Mouse (Mus musculus): ENCODE data around the gene Ddc. TPM values are rescaled to one million over a fixed set of nuclear protein-coding genes. Genes with fewer than 3 reads are reported as not detected.

Gene Ddc
- polyA plus RNA-seq, 1 experiment from 2014 or later = 18.4 TPM

DNA sequence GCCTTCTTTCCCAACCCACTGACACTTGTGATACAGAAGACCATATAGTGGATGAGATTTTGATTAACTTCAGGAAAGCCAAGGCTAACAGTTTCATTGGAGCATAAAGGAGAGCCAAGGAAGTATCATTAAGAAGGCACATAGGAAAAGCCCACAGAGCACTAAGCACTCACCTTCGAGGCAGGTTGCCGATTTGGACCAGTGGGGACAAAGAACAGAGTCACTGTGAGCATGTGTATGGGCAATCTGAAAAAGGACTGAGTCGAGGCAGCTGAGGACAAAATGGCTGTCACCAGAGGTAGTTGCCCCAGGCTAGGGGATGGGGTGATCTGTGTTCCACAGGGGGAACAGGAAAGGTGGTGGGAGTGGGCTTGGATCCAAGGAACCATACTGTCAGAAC, 552 bp upstream of the Ddc start:
- Histone ChIP-seq H3K9me3 (no peaks in the 10 kb centered on the region), H3K27ac (no peak overlapping the region), H3K36me3 (no peaks in the 10 kb centered on the region), H3K4me3 (no peak overlapping the region), H3K9ac (no peak overlapping the region), H3K27me3 (no peaks in the 10 kb centered on the region), H3K4me2 (replicated peaks) (no peak overlapping the region), H3K4me1 (no peaks in the 10 kb centered on the region)
- no peak for ATAC-seq (ENCODE audit: low FRiP score, low read depth)
- 86% methylated on average over 3 of the region's 3 CpGs for WGBS

DNA sequence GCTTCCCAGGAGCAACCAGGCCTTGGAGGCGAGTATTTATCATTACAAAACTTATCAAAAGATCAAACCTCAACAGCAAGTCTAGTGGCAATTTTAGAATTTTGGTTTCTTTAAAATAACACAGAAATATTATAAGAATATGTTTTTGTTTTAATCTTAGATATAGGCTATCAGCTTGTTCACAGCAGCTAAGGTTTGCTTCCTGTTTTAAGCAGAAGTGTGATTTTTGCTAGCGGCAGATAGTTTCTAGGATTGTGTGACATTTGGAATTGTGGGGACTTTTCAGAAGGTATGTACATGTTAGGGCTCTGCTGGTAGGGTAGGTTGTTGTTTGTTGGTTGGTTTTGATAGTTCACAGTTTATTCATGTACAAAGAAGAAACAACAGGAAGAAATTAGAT, 2.5 kb downstream of the Ddc start:
- 93% methylated on average over 2 of the region's 2 CpGs for WGBS
- no peak for ATAC-seq (ENCODE audit: low FRiP score, low read depth)

DNA sequence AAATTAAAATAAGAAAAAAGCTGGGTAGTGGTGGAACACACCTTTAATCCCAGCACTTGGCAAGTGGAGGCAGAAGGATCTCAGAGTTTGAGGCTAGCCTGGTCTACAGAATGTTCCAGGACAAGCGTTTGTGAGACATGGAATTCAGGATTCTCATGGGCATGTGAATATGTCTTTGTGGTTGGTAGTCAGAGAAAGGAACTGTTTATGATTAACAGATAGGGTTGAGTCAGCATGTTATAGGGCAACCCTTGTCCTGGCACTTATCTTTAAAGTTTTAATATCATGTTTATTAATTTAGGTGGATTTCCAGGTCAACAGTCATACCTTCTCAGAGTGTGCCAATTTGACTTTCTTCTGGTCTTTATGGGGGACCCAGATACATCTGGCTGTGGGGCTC, 4.2 kb downstream of the Ddc start:
- no peaks in the 10 kb centered on the region for H3K36me3 ChIP-seq
- H3K9me3 ChIP-seq = no peaks in the 10 kb centered on the region
- no peaks in the 10 kb centered on the region for H3K27me3 ChIP-seq
- no peak for ATAC-seq (ENCODE audit: low FRiP score, low read depth)
- 94% methylated on average over 1 of the region's 1 CpGs for WGBS
- H3K4me2 ChIP-seq (replicated peaks) = no peak overlapping the region
- H3K4me1 ChIP-seq = peaks cover 11% of the 10 kb centered on the region; the same call in 1 of the 2 replicates
- H3K27ac ChIP-seq = no peak overlapping the region
- no peak overlapping the region for H3K4me3 ChIP-seq
- H3K9ac ChIP-seq = no peak overlapping the region

More for the DNA sequence above, 2.5 kb downstream of the Ddc start:
- Histone ChIP-seq H3K4me3 (no peak overlapping the region), H3K9me3 (no peaks in the 10 kb centered on the region), H3K4me2 (replicated peaks) (no peak overlapping the region), H3K27me3 (no peaks in the 10 kb centered on the region), H3K9ac (no peak overlapping the region), H3K27ac (no peak overlapping the region), H3K4me1 (peaks cover 8% of the 10 kb centered on the region; the same call in 1 of the 2 replicates), H3K36me3 (no peaks in the 10 kb centered on the region)

DNA sequence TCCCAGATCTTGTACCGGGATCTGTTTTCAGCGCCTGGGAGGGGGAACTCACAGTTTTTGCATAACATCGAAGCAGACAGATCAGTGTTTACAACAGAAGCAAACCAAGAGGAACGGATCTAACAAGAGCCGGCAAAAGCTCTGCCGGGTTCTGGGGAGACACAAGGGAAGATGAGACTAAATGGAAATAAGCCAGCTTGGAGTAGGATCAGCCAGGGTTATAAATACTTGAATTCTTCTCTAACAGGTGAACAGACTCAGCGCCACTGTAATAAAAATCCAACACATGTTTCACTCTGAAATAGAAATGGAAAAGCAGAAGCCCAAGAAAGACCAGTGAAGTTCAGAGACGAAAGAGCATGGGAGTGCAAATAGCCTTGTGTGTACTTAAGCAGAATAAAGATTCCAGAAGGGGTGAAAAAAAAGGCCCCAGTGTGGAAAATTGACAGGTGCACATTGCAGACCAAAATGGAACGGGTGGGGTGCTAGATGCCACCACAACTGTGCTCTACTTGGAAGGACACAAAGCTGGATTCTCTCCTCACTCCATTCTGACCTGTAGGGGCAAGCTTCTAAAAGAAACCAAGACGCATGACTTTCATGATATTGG, 4.8 kb downstream of the Ddc start:
- Histone ChIP-seq H3K9ac (no peak overlapping the region), H3K27ac (0 out of 2 replicates have a peak overlapping the region, but pooled peaks have one; percentile 4), H3K27me3 (no peaks in the 10 kb centered on the region), H3K4me3 (no peak overlapping the region), H3K4me1 (peaks cover 15% of the 10 kb centered on the region; the same call in 1 of the 2 replicates), H3K36me3 (no peaks in the 10 kb centered on the region), H3K9me3 (no peaks in the 10 kb centered on the region), H3K4me2 (replicated peaks) (no peak overlapping the region)
- 41% methylated on average over 10 of the region's 10 CpGs for WGBS
- ATAC-seq (ENCODE audit: low FRiP score, low read depth) = peak; percentile 76

DNA sequence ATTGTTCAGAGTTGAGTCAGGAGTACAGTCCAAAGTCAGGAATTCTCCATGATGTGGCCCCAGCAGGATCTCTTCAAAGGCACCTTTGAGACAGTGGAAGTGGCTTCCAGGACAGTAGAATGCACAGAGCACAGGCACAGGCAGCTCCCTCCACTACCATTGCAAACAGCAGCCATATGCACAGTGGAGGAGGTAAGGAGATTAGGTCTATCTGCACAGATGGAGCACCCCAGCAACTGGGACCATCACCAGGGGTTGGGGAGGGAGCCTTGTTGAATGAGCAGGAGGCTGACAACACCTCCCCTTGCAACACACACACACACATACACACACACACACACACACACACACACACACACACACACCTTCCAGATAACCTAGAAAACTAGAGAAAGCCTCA, 6.1 kb downstream of the Ddc start:
- Histone ChIP-seq H3K9me3 (no peaks in the 10 kb centered on the region), H3K4me1 (peaks cover 18% of the 10 kb centered on the region), H3K27me3 (no peaks in the 10 kb centered on the region), H3K9ac (no peak overlapping the region), H3K4me2 (replicated peaks) (no peak overlapping the region), H3K27ac (no peak overlapping the region), H3K36me3 (no peaks in the 10 kb centered on the region), H3K4me3 (no peak overlapping the region)
- no peak for ATAC-seq (ENCODE audit: low FRiP score, low read depth)

DNA sequence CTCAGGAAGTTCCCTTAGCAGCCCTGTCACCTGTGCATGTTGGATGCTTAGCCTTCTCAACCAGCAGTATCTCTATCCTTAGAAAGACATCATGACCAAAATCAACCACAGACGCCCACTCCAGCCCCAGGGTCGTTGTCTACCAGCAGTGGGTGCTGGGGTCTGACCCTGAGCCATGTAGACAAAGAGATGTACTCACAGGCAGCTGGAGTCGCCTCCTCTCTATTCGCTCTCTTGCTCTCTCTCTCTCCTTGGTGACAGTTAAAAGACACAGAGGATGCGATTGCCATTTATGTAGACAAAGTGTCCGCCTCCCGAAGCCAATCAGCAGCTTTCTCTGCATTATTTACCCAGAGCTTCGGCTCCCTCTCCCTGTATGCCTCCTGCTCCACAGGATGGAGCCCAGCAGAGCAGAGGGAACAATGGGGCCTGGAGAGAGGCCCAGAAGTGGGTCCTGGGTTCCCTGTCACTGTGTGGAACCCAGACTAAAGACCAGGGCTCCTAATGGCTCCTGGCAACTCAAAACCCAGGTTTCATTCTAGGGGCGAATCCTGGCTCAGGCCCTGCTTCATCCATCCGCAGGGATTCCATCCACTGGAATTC, 7.7 kb downstream of the Ddc start:
- no peak overlapping the region for H3K4me3 ChIP-seq
- H3K36me3 ChIP-seq = no peaks in the 10 kb centered on the region
- no peak overlapping the region for H3K9ac ChIP-seq
- H3K9me3 ChIP-seq = no peaks in the 10 kb centered on the region
- 79% methylated on average over 10 of the region's 10 CpGs for WGBS
- H3K27ac ChIP-seq = no peak overlapping the region
- H3K4me2 ChIP-seq (replicated peaks) = no peak overlapping the region
- H3K4me1 ChIP-seq = peaks cover 31% of the 10 kb centered on the region
- no peaks in the 10 kb centered on the region for H3K27me3 ChIP-seq
- no peak for ATAC-seq (ENCODE audit: low FRiP score, low read depth)

DNA sequence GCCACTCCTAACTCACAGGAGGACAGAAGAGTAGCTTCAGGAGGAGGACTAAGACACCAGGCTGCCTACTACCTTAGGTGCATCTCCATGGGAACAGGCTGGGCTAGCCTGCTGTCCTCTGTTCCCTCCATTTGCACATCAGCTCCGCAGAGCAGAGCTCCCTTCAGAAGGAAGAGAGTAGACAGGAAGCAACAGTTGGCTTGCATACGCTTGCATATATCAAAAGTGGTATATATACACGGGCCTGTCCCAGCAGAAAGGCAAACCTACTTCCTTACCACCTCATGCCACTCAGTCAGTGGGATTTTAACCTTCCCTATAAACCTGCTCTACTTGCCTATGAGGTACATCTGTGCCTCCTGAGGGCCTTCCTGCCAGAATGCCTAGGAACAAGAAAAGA, 9.2 kb downstream of the Ddc start:
- peaks cover 44% of the 10 kb centered on the region for H3K4me1 ChIP-seq
- WGBS = 73% methylated on average over 3 of the region's 3 CpGs
- ATAC-seq (ENCODE audit: low FRiP score, low read depth) = no peak
- no peaks in the 10 kb centered on the region for H3K36me3 ChIP-seq
- no peak overlapping the region for H3K4me2 ChIP-seq (replicated peaks)
- no peak overlapping the region for H3K9ac ChIP-seq
- no peak overlapping the region for H3K27ac ChIP-seq
- H3K4me3 ChIP-seq = no peak overlapping the region
- H3K9me3 ChIP-seq = no peaks in the 10 kb centered on the region
- no peaks in the 10 kb centered on the region for H3K27me3 ChIP-seq

DNA sequence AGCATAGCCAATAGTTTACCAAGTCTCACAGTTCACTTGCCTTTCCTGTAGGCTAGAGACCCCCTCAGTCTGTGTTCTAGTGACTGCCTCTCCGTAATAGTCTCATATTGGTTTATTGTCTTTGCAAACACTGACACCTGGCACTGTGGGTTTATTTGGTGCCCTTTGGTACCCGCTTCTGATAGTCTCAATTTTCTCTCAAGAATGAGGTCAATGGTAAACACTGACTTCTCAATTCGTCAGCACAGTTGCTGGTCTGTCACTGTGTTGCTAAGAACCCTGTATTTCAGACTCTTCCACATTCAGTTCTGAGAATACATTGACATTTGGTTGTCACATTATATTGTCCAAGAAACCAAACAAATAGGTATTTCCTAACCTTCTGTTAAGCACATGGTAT, 9.9 kb downstream of the Ddc start:
- Histone ChIP-seq H3K9ac (no peak overlapping the region), H3K4me1 (peaks cover 41% of the 10 kb centered on the region), H3K27ac (no peak overlapping the region), H3K36me3 (no peaks in the 10 kb centered on the region), H3K27me3 (no peaks in the 10 kb centered on the region), H3K4me2 (replicated peaks) (no peak overlapping the region), H3K9me3 (no peaks in the 10 kb centered on the region), H3K4me3 (no peak overlapping the region)
- no peak for ATAC-seq (ENCODE audit: low FRiP score, low read depth)
- 73% methylated on average over 3 of the region's 3 CpGs for WGBS

DNA sequence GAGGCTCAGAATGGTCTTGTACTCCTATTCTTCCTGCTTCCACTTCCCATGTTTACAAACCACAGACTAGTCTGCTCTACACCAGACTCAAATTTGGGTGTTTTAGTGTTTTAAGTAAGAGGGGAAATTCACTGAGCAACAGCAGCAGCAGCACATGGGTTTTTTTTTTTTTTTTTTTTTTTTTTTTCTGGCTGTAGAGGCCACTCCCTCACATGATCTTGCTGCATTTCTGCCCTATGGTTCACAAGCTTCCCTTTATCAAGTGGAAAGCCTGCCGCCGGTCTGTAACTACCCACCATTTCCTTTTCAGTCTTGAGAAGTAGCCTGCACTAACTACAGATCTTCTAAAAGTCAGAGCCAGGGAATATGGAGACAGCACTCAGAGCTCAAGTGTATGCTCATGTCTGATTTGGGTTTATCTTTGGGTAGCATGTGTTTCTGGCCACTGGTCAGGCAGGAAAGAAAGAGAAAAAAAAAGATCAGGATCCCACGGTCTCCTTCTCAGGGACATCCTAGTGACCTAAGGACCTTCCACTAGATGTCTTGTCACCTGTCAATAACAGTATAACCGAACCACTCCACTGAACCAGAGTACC, 11.4 kb downstream of the Ddc start:
- Histone ChIP-seq H3K4me2 (replicated peaks) (no peak overlapping the region), H3K9ac (no peak overlapping the region), H3K36me3 (no peaks in the 10 kb centered on the region), H3K4me3 (no peak overlapping the region), H3K27ac (peak overlapping the region; percentile 44; the same call in 1 of the 2 replicates), H3K9me3 (no peaks in the 10 kb centered on the region), H3K27me3 (no peaks in the 10 kb centered on the region), H3K4me1 (peaks cover 36% of the 10 kb centered on the region)
- 54% methylated on average over 4 of the region's 4 CpGs for WGBS
- no peak for ATAC-seq (ENCODE audit: low FRiP score, low read depth)

DNA sequence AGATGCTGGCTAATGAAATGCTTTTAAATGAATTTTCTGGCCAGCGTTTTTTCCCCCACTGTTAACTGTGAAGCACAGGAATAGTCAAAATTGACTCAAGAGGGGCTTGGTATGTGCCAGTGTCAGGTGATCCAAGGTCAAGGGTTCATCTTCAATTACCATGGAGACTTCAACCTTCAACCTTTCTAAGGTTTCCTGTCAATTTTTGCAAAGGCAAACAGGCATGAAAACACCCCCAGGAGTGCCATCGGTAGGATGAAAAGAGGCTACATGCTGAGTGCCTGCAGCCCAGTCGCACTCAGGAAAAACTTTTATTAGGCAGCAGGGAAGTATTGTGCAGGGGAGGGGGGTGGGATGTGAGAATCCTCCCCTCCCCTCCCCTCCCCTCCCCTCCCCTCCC, 12.0 kb downstream of the Ddc start:
- no peak for ATAC-seq (ENCODE audit: low FRiP score, low read depth)
- Histone ChIP-seq H3K4me3 (no peak overlapping the region), H3K9me3 (no peaks in the 10 kb centered on the region), H3K4me2 (replicated peaks) (no peak overlapping the region), H3K36me3 (no peaks in the 10 kb centered on the region), H3K27me3 (no peaks in the 10 kb centered on the region), H3K9ac (no peak overlapping the region), H3K4me1 (peaks cover 36% of the 10 kb centered on the region), H3K27ac (peak overlapping the region; percentile 12; the same call in 1 of the 2 replicates)
- WGBS = 5% methylated on average over 3 of the region's 3 CpGs

DNA sequence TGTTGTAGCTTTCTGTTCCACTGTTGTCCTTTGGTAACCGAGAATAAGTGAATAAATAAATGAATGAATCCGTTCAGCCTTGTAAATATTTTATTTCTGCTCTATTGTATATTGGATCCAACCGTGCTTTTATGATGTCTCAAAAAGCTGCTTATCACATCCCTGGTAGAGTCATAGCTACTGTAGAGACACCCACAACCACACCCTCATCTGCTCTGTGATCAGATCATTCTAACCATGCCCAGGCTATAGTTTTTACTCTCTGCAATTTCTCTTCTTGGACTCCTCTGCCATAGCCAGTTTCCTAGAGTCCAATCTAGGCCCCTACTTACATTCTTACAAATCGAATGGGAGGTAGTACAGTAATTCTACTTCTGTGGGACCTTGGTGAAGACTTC, 12.7 kb downstream of the Ddc start:
- H3K27ac ChIP-seq = peak overlapping the region; percentile 12; the same call in 1 of the 2 replicates
- no peaks in the 10 kb centered on the region for H3K27me3 ChIP-seq
- no peaks in the 10 kb centered on the region for H3K9me3 ChIP-seq
- H3K4me2 ChIP-seq (replicated peaks) = no peak overlapping the region
- WGBS = 77% methylated on average over 4 of the region's 4 CpGs
- H3K9ac ChIP-seq = no peak overlapping the region
- H3K36me3 ChIP-seq = no peaks in the 10 kb centered on the region
- H3K4me1 ChIP-seq = peaks cover 40% of the 10 kb centered on the region
- no peak for ATAC-seq (ENCODE audit: low FRiP score, low read depth)
- H3K4me3 ChIP-seq = no peak overlapping the region

DNA sequence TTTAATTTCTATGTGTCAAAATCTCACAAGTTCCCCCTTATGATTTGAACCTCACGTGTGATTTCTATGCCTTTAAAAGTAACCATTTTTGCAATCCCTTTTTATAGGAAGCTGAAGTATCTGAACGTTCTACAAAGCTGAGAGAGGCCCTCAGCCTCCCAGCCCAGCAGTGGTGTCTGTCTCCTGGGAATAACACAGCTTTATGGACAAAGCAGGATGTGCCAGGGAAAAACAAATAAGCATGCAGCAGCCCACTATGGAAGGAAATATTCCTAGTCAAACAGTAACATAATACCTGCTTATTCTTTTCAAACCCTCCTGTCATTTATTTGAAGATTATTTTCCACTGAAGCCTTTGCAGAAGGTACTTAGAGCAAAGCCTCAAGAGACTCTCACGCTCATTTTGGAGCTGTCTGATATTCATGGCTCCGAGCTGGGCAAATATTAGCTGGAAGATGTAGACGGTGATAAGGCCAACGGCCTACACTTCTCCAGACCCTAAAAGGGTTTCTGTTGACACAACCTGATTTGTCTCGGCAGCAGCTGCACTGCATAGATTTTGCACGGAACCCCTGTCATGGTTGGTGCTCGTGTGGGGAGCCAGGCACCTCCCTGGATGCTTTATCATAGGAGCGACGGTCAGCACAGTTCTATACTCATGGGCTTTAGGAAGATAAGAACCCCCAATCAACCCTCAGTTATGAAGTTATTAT, 13.3 kb downstream of the Ddc start:
- H3K27me3 ChIP-seq = no peaks in the 10 kb centered on the region
- WGBS = 47% methylated on average over 11 of the region's 11 CpGs
- H3K9me3 ChIP-seq = no peaks in the 10 kb centered on the region
- no peak overlapping the region for H3K4me3 ChIP-seq
- H3K27ac ChIP-seq = peak overlapping the region; percentile 12; the same call in 1 of the 2 replicates
- peaks cover 46% of the 10 kb centered on the region for H3K4me1 ChIP-seq
- H3K36me3 ChIP-seq = no peaks in the 10 kb centered on the region
- no peak for ATAC-seq (ENCODE audit: low FRiP score, low read depth)
- H3K9ac ChIP-seq = no peak overlapping the region
- no peak overlapping the region for H3K4me2 ChIP-seq (replicated peaks)
